Mouse (Mus musculus) CH12.LX (cell line): Measurements from ENCODE around the gene Nhsl1. TPM values are rescaled to one million over a fixed set of nuclear protein-coding genes. Genes with fewer than 3 reads are reported as not detected.

Experiments used
- DNase-seq: peaks from one replicate; pipeline ENCODE4 v3.0.0-alpha.2; 2013; ENCODE audit errors: extremely low read depth
- H3K27ac ChIP-seq: 2 replicates; pipeline ENCODE4 v1.5.1; 2012; ENCODE audit warnings: low read depth, mild to moderate bottlenecking, control low read depth, moderate library complexity; ENCODE audit not compliant: insufficient read depth
- H3K27me3 ChIP-seq: replicated peaks from 2 replicates; pipeline ENCODE3; 2012; ENCODE audit warnings: inconsistent platforms
- H3K36me3 ChIP-seq, 2 experiments: replicated peaks in 1 of 2; 2 replicates each; pipeline versions ENCODE3 to v1.6.1; 2012; ENCODE audit warnings: inconsistent platforms in 1 of 2, low read length in 1 of 2, mild to moderate bottlenecking in 1 of 2, mixed read lengths in 1 of 2, moderate library complexity in 1 of 2; ENCODE audit not compliant: control insufficient read depth in 1 of 2, insufficient read depth in 1 of 2
- H3K4me1 ChIP-seq, 2 experiments: 2 replicates each; pipeline ENCODE4 v1.6.1; 2012; ENCODE audit warnings: inconsistent platforms in 1 of 2, moderate library complexity in 1 of 2; ENCODE audit not compliant: insufficient read depth in 2 of 2, control insufficient read depth in 1 of 2
- H3K4me2 ChIP-seq: 2 replicates; pipeline ENCODE4 v1.6.1; 2012; ENCODE audit warnings: low read depth, mild to moderate bottlenecking, control low read depth; ENCODE audit not compliant: poor library complexity, insufficient read depth, severe bottlenecking
- H3K4me3 ChIP-seq, 3 experiments: fragments of 150-350 bp in 1 of 3; sonication (generic) in 1 of 3; replicated peaks in 1 of 3; 2 replicates each; pipeline versions ENCODE3 to v1.5.1; 2011 to 2012; ENCODE audit warnings: low read depth in 2 of 3, low read length in 2 of 3, mild to moderate bottlenecking in 2 of 3, moderate library complexity in 2 of 3, control low read depth in 1 of 3, improper control_type of control experiment in 1 of 3, inconsistent platforms in 1 of 3, mixed read lengths in 1 of 3; ENCODE audit not compliant: poor library complexity in 1 of 3
- H3K79me2 ChIP-seq: replicated peaks from 2 replicates; pipeline ENCODE4 v1.6.1; 2012; ENCODE audit warnings: mild to moderate bottlenecking, moderate library complexity; ENCODE audit not compliant: control insufficient read depth, poor library complexity, insufficient read depth, severe bottlenecking; ENCODE audit errors: extremely low read depth
- H3K9ac ChIP-seq: 2 replicates; pipeline ENCODE4 v1.6.1; 2012; ENCODE audit warnings: low read depth, mild to moderate bottlenecking, control low read depth, moderate library complexity; ENCODE audit not compliant: insufficient read depth
- H3K9me3 ChIP-seq: replicated peaks from 2 replicates; pipeline ENCODE3; 2012; ENCODE audit warnings: low read length, inconsistent platforms, mixed read lengths
- E2F4 ChIP-seq: IDR thresholded peaks from 2 replicates; pipeline ENCODE4 v1.6.1; 2011; ENCODE audit warnings: low read depth, low read length, improper control_type of control experiment; ENCODE audit not compliant: insufficient replicate concordance
- GABPA ChIP-seq: IDR thresholded peaks from 2 replicates; pipeline ENCODE4 v1.6.1; 2012; ENCODE audit warnings: low read depth, low read length, improper control_type of control experiment, inconsistent platforms; ENCODE audit not compliant: insufficient replicate concordance
- JUN ChIP-seq: IDR thresholded peaks from 2 replicates; pipeline ENCODE4 v1.6.1; 2011; ENCODE audit warnings: low read depth, mild to moderate bottlenecking, low read length, improper control_type of control experiment, moderate library complexity; ENCODE audit not compliant: insufficient read depth
- KAT2A ChIP-seq: IDR thresholded peaks from 2 replicates; pipeline ENCODE4 v1.6.1; 2012; ENCODE audit warnings: low read length, improper control_type of control experiment, inconsistent platforms; ENCODE audit not compliant: insufficient replicate concordance
- MYC ChIP-seq: IDR thresholded peaks from 2 replicates; pipeline ENCODE4 v1.6.1; 2011; ENCODE audit warnings: low read depth, mild to moderate bottlenecking, improper control_type of control experiment, low read length
- NELFE ChIP-seq: IDR thresholded peaks from 2 replicates; pipeline ENCODE4 v1.6.1; 2011; ENCODE audit warnings: low read depth, low read length, improper control_type of control experiment
- RAD21 ChIP-seq: IDR thresholded peaks from 2 replicates; pipeline ENCODE4 v1.6.1; 2011; ENCODE audit warnings: low read depth, mild to moderate bottlenecking, low read length, improper control_type of control experiment, moderate library complexity
- RCOR1 ChIP-seq: conservative IDR thresholded peaks from 2 replicates; pipeline ENCODE4 v1.6.1; 2012; ENCODE audit warnings: low read depth, mild to moderate bottlenecking, inconsistent platforms, low read length, improper control_type of control experiment
- SIN3A ChIP-seq: IDR thresholded peaks from 2 replicates; pipeline ENCODE4 v1.6.1; 2012; ENCODE audit warnings: low read length, improper control_type of control experiment, inconsistent platforms
- TBP ChIP-seq: conservative IDR thresholded peaks from 2 replicates; pipeline ENCODE4 v1.6.1; 2011; ENCODE audit warnings: low read depth, low read length, improper control_type of control experiment
- UBTF ChIP-seq: IDR thresholded peaks from 2 replicates; pipeline ENCODE4 v1.6.1; 2012; ENCODE audit warnings: low read depth, mild to moderate bottlenecking, inconsistent platforms, low read length, improper control_type of control experiment, moderate library complexity
- USF2 ChIP-seq: conservative IDR thresholded peaks from 2 replicates; pipeline ENCODE4 v1.6.1; 2011; ENCODE audit warnings: low read depth, low read length, improper control_type of control experiment
- ZKSCAN1 ChIP-seq: IDR thresholded peaks from 2 replicates; pipeline ENCODE4 v1.6.1; 2012; ENCODE audit warnings: low read depth, inconsistent platforms, low read length, improper control_type of control experiment, borderline replicate concordance
- ZMIZ1 ChIP-seq: IDR thresholded peaks from 2 replicates; pipeline ENCODE4 v1.6.1; 2012; ENCODE audit warnings: low read depth, mild to moderate bottlenecking, inconsistent platforms, low read length, improper control_type of control experiment
- ZNF384 ChIP-seq: IDR thresholded peaks from 2 replicates; pipeline ENCODE4 v1.6.1; 2012; ENCODE audit warnings: low read depth, low read length, improper control_type of control experiment, inconsistent platforms
- dilution Hi-C: fragments of 300-500 bp; cut with MboI; formaldehyde crosslinking; loops from 2 replicates; pipeline ENCODE4 v1.14.3; 2020; ENCODE audit warnings: low sequenced_read_pairs; ENCODE audit not compliant: extremely low pct_unique_long_range_greater_than_20kb, extremely low pct_ligation_motif_present
- in situ Hi-C: fragments of 300-500 bp; cut with MboI; formaldehyde crosslinking; loops from 3 replicates; pipeline ENCODE4 v1.14.3; 2019; ENCODE audit warnings: low sequenced_read_pairs, low pct_ligation_motif_present, low pct_unique_long_range_greater_than_20kb, mixed read lengths
- polyA plus RNA-seq: library from polyadenylated mRNA; unstranded; fragments of >175 nt; gene quantifications from 2 replicates; pipeline ENCODE4 v1.2.1, GENCODE M21; 2012; ENCODE audit warnings: low read depth; ENCODE audit not compliant: insufficient read length
- total RNA-seq, 2 experiments: library from RNA; depleted of rRNA; stranded (reverse); fragments of 300-350 nt in 1 of 2; fragments of >200 nt in 1 of 2; gene quantifications; 2 replicates each; pipeline ENCODE4 v1.2.3; 2012 to 2014

Nhsl1 gene
- total and polyA plus RNA-seq, 3 experiments = 0.13 to 0.19 (median 0.15) TPM

DNA sequence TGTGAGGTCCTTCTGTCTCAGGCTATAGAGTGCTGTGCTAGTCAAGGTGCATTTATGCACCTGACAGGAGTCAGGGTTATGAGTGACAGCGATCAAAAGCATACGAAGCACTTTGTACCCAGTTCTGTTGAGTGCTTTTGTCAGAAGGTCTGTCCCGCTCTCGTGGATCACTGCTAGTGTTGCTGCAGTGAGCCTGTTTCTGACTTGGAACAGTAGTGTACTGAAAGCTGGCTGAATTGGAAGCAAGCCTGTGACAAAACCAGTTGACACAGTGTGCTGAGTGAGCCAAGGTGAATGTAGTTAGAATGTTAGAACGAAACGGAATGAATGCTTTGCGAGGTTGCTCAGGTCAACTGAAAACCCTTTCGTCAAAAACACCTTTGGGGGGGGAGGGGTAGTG lies 82.2 kb downstream of the Nhsl1 start:
- Histone ChIP-seq H3K27me3 (no peaks in the 10 kb centered on the region), H3K4me3 (no peak overlapping the region), H3K79me2 (no peaks in the 10 kb centered on the region), H3K9ac (no peak overlapping the region), H3K4me2 (no peak overlapping the region), H3K27ac (no peak overlapping the region), H3K36me3 (no peaks in the 10 kb centered on the region), H3K4me1 (no peaks in the 10 kb centered on the region), H3K9me3 (no peaks in the 10 kb centered on the region)
- dilution Hi-C loops = no loop called here
- no peak for TF ChIP-seq RAD21
- TF ChIP-seq KAT2A = no peak
- TF ChIP-seq ZMIZ1 = no peak
- no peak for TF ChIP-seq USF2
- no peak for TF ChIP-seq UBTF
- no peak for TF ChIP-seq ZNF384
- TF ChIP-seq RCOR1 = no peak
- TF ChIP-seq GABPA = no peak
- no peak for TF ChIP-seq NELFE
- no peak for TF ChIP-seq TBP
- no peak for TF ChIP-seq E2F4
- DNase-seq = no peak
- in situ Hi-C loops = no loop called here

GRCm38 (mm10) chr10:18403992-18404391 lies 85.2 kb downstream of the Nhsl1 start:
- dilution Hi-C loops (no loop called here), in situ Hi-C loops (no loop called here)
- no peaks in the 10 kb centered on the region for H3K36me3 ChIP-seq
- DNase-seq = no peak
- no peaks in the 10 kb centered on the region for H3K27me3 ChIP-seq
- no peak overlapping the region for H3K9ac ChIP-seq
- no peak overlapping the region for H3K4me3 ChIP-seq
- peaks cover 0 to 2% of the 10 kb centered on the region in 2 experiments; a peak in 1 of 4 replicates for H3K4me1 ChIP-seq
- TF ChIP-seq SIN3A = no peak
- TF ChIP-seq ZMIZ1 = no peak
- TF ChIP-seq MYC = no peak
- no peak for TF ChIP-seq GABPA
- TF ChIP-seq USF2 = no peak
- TF ChIP-seq NELFE = no peak
- no peak for TF ChIP-seq RAD21
- TF ChIP-seq JUN = no peak
- TF ChIP-seq ZKSCAN1 = no peak
- H3K9me3 ChIP-seq = no peaks in the 10 kb centered on the region
- H3K4me2 ChIP-seq = no peak overlapping the region
- H3K79me2 ChIP-seq = no peaks in the 10 kb centered on the region
- H3K27ac ChIP-seq = no peak overlapping the region
